ENCODE assay signal across 13 mouse cellular contexts in genomic region chr4:153236680-153237079, GRCm38 (mm10).
A peak's percentile ranks its signal among the peaks of the same experiment; 100 is the strongest.
DNase-seq lines count a peak whose midpoint lies in the region; ATAC-seq and TF ChIP-seq lines count a peak whose summit lies in the region.
"Had no signal": no experiment of that assay in that cellular context is flagged by ENCODE, and none has a peak within 500 bp of the region (broad histone marks: within the 10 kb centered on the region; RNA-seq: fewer than 3 reads in every experiment).

No protein-coding gene starts in this region.

- TF ChIP-seq EP300 in stomach, postnatal 0 days (optimal IDR thresholded peaks at IDR 0.05) = no peak

- no peak for DNase-seq in heart, embryonic 10.5 days (ENCODE audit: low spot score)
- no peak for DNase-seq in heart, adult 9 months (ENCODE audit: low spot score in 2 of 2)
- no peak for DNase-seq in stomach, postnatal 0 days (ENCODE audit: low spot score)
- no peak for DNase-seq in midbrain, embryonic 11.5 days (ENCODE audit: low spot score, missing footprints)
- no peak for DNase-seq in adrenal gland, postnatal 25 days
- DNase-seq in layer of hippocampus, adult 11-12 months (ENCODE audit: low spot score) = no peak
- DNase-seq in left cerebral cortex, adult 11 months (ENCODE audit: low spot score) = no peak
- DNase-seq: cerebellum, postnatal 36 days; gastrocnemius, adult 2 months; kidney, adult 18-20 months had no signal

- H3K9ac ChIP-seq in stomach, embryonic 14.5 days (replicated peaks; ENCODE audit: low read depth, low read length) = no peak overlapping the region
- H3K9ac ChIP-seq in stomach, postnatal 0 days (ENCODE audit: low read length) = no peak overlapping the region
- no peak overlapping the region for H3K9ac ChIP-seq in midbrain, embryonic 11.5 days (ENCODE audit: low read length)
- H3K9ac ChIP-seq: liver, embryonic 14.5 days had no signal

- no peaks in the 10 kb centered on the region for H3K9me3 ChIP-seq in heart, embryonic 10.5 days
- H3K9me3 ChIP-seq in stomach, embryonic 14.5 days (ENCODE audit: control insufficient read depth, low read depth, low read length) = no peaks in the 10 kb centered on the region
- no peaks in the 10 kb centered on the region for H3K9me3 ChIP-seq in stomach, postnatal 0 days (ENCODE audit: control insufficient read depth, low read length)
- H3K9me3 ChIP-seq in midbrain, embryonic 11.5 days (ENCODE audit: control insufficient read depth, low read length) = no peaks in the 10 kb centered on the region

- ATAC-seq in stomach, embryonic 14.5 days (ENCODE audit: insufficient number of reproducible peaks, insufficient read depth, low FRiP score, low read depth) = peak; percentile 65; the same call in 1 of the 2 replicates
- ATAC-seq in stomach, postnatal 0 days (ENCODE audit: low FRiP score, low TSS enrichment) = no peak
- no peak for ATAC-seq in midbrain, embryonic 11.5 days (ENCODE audit: low FRiP score)

- H3K4me1 ChIP-seq in heart, embryonic 10.5 days = peaks cover 8% of the 10 kb centered on the region
- 0 out of 2 replicates have a peak, but pooled peaks cover 5% of the 10 kb centered on the region for H3K4me1 ChIP-seq in stomach, embryonic 14.5 days (ENCODE audit: control insufficient read depth, insufficient read depth, low read length)
- no peaks in the 10 kb centered on the region for H3K4me1 ChIP-seq in stomach, postnatal 0 days (replicated peaks; ENCODE audit: control insufficient read depth, insufficient read depth)
- H3K4me1 ChIP-seq in midbrain, embryonic 11.5 days (ENCODE audit: control insufficient read depth, insufficient read depth, low read length) = peaks cover 4% of the 10 kb centered on the region; the same call in 1 of the 2 replicates

- peaks cover 8% of the 10 kb centered on the region; the same call in 1 of the 2 replicates for H3K27me3 ChIP-seq in heart, embryonic 10.5 days (ENCODE audit: insufficient read depth, poor library complexity, severe bottlenecking)
- H3K27me3 ChIP-seq in stomach, embryonic 14.5 days (ENCODE audit: control insufficient read depth, insufficient read depth, low read length) = no peaks in the 10 kb centered on the region
- no peaks in the 10 kb centered on the region for H3K27me3 ChIP-seq in stomach, postnatal 0 days (ENCODE audit: control insufficient read depth, insufficient read depth, low read length)
- H3K27me3 ChIP-seq in midbrain, embryonic 11.5 days (ENCODE audit: control insufficient read depth, insufficient read depth, low read length) = no peaks in the 10 kb centered on the region

- H3K27ac ChIP-seq in heart, embryonic 10.5 days = no peak overlapping the region
- H3K27ac ChIP-seq in stomach, embryonic 14.5 days (ENCODE audit: low read length) = no peak overlapping the region
- no peak overlapping the region for H3K27ac ChIP-seq in stomach, postnatal 0 days (replicated peaks)
- H3K27ac ChIP-seq in midbrain, embryonic 11.5 days (ENCODE audit: low read depth, low read length) = no peak overlapping the region
- H3K27ac ChIP-seq: gastrocnemius, adult 2 months; liver, embryonic 14.5 days had no signal

- H3K4me2 ChIP-seq in stomach, embryonic 14.5 days (replicated peaks; ENCODE audit: low read depth, low read length) = no peak overlapping the region
- H3K4me2 ChIP-seq in stomach, postnatal 0 days (replicated peaks; ENCODE audit: low read depth) = no peak overlapping the region
- 0 out of 2 replicates have a peak overlapping the region, but pooled peaks have one; percentile 8 for H3K4me2 ChIP-seq in midbrain, embryonic 11.5 days

- 6% methylated on average over 12 of the region's 12 CpGs for WGBS in heart, embryonic 10.5 days
- WGBS in stomach, embryonic 14.5 days = 5% methylated on average over 12 of the region's 12 CpGs
- 9% methylated on average over 12 of the region's 12 CpGs for WGBS in stomach, postnatal 0 days
- WGBS in midbrain, embryonic 11.5 days = 12% methylated on average over 12 of the region's 12 CpGs

- H3K36me3 ChIP-seq in heart, embryonic 10.5 days = no peaks in the 10 kb centered on the region
- H3K36me3 ChIP-seq in stomach, embryonic 14.5 days (ENCODE audit: control insufficient read depth, insufficient read depth, low read length) = no peaks in the 10 kb centered on the region
- H3K36me3 ChIP-seq in stomach, postnatal 0 days (ENCODE audit: control insufficient read depth, insufficient read depth, low read length) = no peaks in the 10 kb centered on the region
- no peaks in the 10 kb centered on the region for H3K36me3 ChIP-seq in midbrain, embryonic 11.5 days (ENCODE audit: control insufficient read depth, insufficient read depth, low read length)

- peak overlapping the region; percentile 35; the same call in 1 of the 2 replicates for H3K4me3 ChIP-seq in heart, embryonic 10.5 days
- no peak overlapping the region for H3K4me3 ChIP-seq in stomach, embryonic 14.5 days (ENCODE audit: low read depth, low read length)
- no peak overlapping the region for H3K4me3 ChIP-seq in stomach, postnatal 0 days (ENCODE audit: low read depth, low read length)
- no peak overlapping the region for H3K4me3 ChIP-seq in midbrain, embryonic 11.5 days (ENCODE audit: low read depth, low read length)
- H3K4me3 ChIP-seq: gastrocnemius, adult 2 months; myocyte had no signal

- no peak for TF ChIP-seq CTCF in stomach, postnatal 0 days (IDR thresholded peaks at IDR 0.05; ENCODE audit: low read depth)
